Mouse (Mus musculus) hematopoietic stem cell, adult 5-6 weeks (primary cell): ENCODE results near the gene Dnajc16. TPM values are rescaled to one million over a fixed set of nuclear protein-coding genes. Genes with fewer than 3 reads are reported as not detected.

ENCODE experiments used
- ATAC-seq, 2 experiments: fragments of 125-278 bp in 1 of 2; replicated peaks in 1 of 2; 2 replicates each; pipeline ENCODE4 v1.8.0; 2016 to 2017; ENCODE audit warnings: inconsistent platforms in 2 of 2, mild to moderate bottlenecking in 2 of 2, moderate number of reproducible peaks in 2 of 2, low read depth in 1 of 2, moderate TSS enrichment in 1 of 2; ENCODE audit not compliant: low FRiP score in 2 of 2, poor library complexity in 2 of 2, severe bottlenecking in 2 of 2, insufficient read depth in 1 of 2, low TSS enrichment in 1 of 2
- total RNA-seq: library from RNA; stranded (forward); fragments of 172-1452, 232-1000 nt; gene quantifications from 2 replicates; pipeline ENCODE4 v1.2.3, GENCODE M21; 2017

The Dnajc16 gene
- total RNA-seq, 1 experiment from 2014 or later, result 10.3 TPM

- peak in 1 of 2 experiments; percentile 43; a peak in 1 of 4 replicates for ATAC-seq
Observed at GRCm38 (mm10) chr4:141720761-141721523, 69.8 kb downstream of the Dnajc16 start.

GRCm38 (mm10) chr4:141719304-141719703 lies 71.4 kb downstream of the Dnajc16 start:
- ATAC-seq, result no peak

GRCm38 (mm10) chr4:141717633-141718032 lies 73.1 kb downstream of the Dnajc16 start:
- no peak for ATAC-seq

GRCm38 (mm10) chr4:141715027-141715426 lies 75.7 kb downstream of the Dnajc16 start:
- ATAC-seq, result no peak

- peak; percentile 75 to 87 for ATAC-seq
Observed at GRCm38 (mm10) chr4:141713598-141714142, 77.1 kb downstream of the Dnajc16 start.

GRCm38 (mm10) chr4:141711250-141711649 lies 79.5 kb downstream of the Dnajc16 start:
- ATAC-seq, result no peak

Other genes starting within 250 kb of the Dnajc16 start
- 0.13 and 0.35 TPM in 2 replicates for gene Fblim1, start 184.8 kb downstream of the Dnajc16 start, total RNA-seq
- gene Tmem82, start 172.3 kb downstream of the Dnajc16 start, total RNA-seq, result 0.60 and 0.63 TPM in 2 replicates
- gene Slc25a34, start 167.1 kb downstream of the Dnajc16 start, total RNA-seq, result not detected in 2 replicates
- 9.9 and 16.5 TPM in 2 replicates for gene Plekhm2, start 126.0 kb downstream of the Dnajc16 start, total RNA-seq
- 4.7 and 15.7 TPM in 2 replicates for gene Rsc1a1, start 105.3 kb downstream of the Dnajc16 start, total RNA-seq
- 23.6 and 28.9 TPM in 2 replicates for gene Ddi2, start 67.5 kb downstream of the Dnajc16 start, total RNA-seq
- not detected in 2 replicates for gene Agmat, start 44.3 kb downstream of the Dnajc16 start, total RNA-seq
- gene Casp9, start 2.7 kb upstream of the Dnajc16 start, total RNA-seq, result 10.2 and 13.8 TPM in 2 replicates
- not detected in 2 replicates for gene Cela2a, start 35.2 kb upstream of the Dnajc16 start, total RNA-seq
- gene Ctrc, start 55.4 kb upstream of the Dnajc16 start, total RNA-seq, result not detected in 2 replicates
- gene Efhd2, start 84.0 kb upstream of the Dnajc16 start, total RNA-seq, result 37.1 and 47.2 TPM in 2 replicates
- not detected in 2 replicates for gene Fhad1, start 224.2 kb upstream of the Dnajc16 start, total RNA-seq